24 mouse cellular contexts compared by ENCODE assay signal in the genomic region with DNA sequence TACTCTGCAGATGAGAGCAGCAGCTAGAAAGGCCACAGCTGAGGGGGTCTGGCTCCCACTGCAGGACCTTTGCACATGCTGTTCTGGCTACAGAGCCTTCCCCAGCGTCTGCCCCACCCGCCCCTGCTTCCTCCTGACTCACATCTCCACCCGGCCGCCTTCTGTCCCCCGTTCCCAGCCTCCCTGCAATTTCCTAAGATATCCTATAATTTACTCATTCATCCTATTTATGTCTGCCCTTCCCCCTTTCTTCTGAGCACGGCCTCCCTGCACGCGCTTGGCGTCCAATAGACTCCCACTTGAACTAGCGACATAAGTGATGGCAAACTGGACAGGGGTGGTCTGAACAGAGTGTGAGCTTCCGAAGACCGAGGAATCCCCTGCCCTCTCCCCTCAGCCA. TPM values are rescaled to one million over a fixed set of nuclear protein-coding genes. Genes with fewer than 3 reads are reported as not detected.
DNase-seq lines count a peak whose midpoint lies in the region.
"Had no signal": no experiment of that assay in that cellular context is flagged by ENCODE, and none has a peak within 500 bp of the region (broad histone marks: within the 10 kb centered on the region; RNA-seq: fewer than 3 reads in every experiment).

No protein-coding gene starts in this region.

- intact Hi-C loops in left cerebral cortex, postnatal 10 days (cut with DNase I), result no loop called here

- peak; percentile 55 to 78 for DNase-seq in frontal cortex, adult 2 months (ENCODE audit: extremely low spot score in 1 of 2, low spot score in 1 of 2)
- DNase-seq in frontal cortex, postnatal 14 days (ENCODE audit: low spot score in 2 of 2), result no peak
- peak; percentile 56 to 75 for DNase-seq in left cerebral cortex, adult 18-20 months (ENCODE audit: low spot score in 2 of 2)
- DNase-seq in left cerebral cortex, postnatal 10 days (ENCODE audit: extremely low spot score in 1 of 2, low spot score in 2 of 2), result no peak
- peak; percentile 79 for DNase-seq in right cerebral cortex, adult 18-20 months
- no peak for DNase-seq in right cerebral cortex, postnatal 25 days
- DNase-seq in telencephalon, adult 2 months (ENCODE audit: low read depth, low spot score), result peak; percentile 64
- DNase-seq: adrenal gland, adult 8-10 months; cerebellum, adult 8-10 months; gastrocnemius, postnatal 14 days; heart, postnatal 14 days; kidney, adult 11 months; kidney, postnatal 14 days; retina, postnatal 1 day; spleen, adult 18-20 months; thymus, postnatal 4 days had no signal

RNA-seq across cellular contexts. Expression of a gene that starts 1.9 kb away (rescaled TPM):
- polyA plus RNA-seq in frontal cortex, adult 2 months (2012; rRNA removed), result 16.0 and 20.3 TPM in 2 replicates
- 10 to 100 TPM; 35.4 to 45.0 TPM for total RNA-seq in left cerebral cortex, adult 18-20 months (2021)
- total RNA-seq in left cerebral cortex, postnatal 10 days (2021), result 10 to 100 TPM; 25.4 to 30.9 TPM
- total RNA-seq: megakaryocyte progenitor cell, adult 5-6 weeks had no signal
- polyA plus RNA-seq: G1E; inflammation-experienced regulatory T-cells, adult 6 months; liver, embryonic 16.5 days had no signal

RNA-seq across cellular contexts. Expression of a gene that starts 9.3 kb away (rescaled TPM):
- polyA plus RNA-seq in frontal cortex, adult 2 months (2012; rRNA removed), result 230 and 259 TPM in 2 replicates
- 10 to 100 TPM; 34.8 to 48.8 TPM for total RNA-seq in left cerebral cortex, adult 18-20 months (2021)
- total RNA-seq in left cerebral cortex, postnatal 10 days (2021), result 10 to 100 TPM; 51.1 to 57.3 TPM

RNA-seq across cellular contexts. Expression of a gene that starts 9.3 kb away (rescaled TPM):
- 72.2 and 75.1 TPM in 2 replicates for polyA plus RNA-seq in frontal cortex, adult 2 months (2012; rRNA removed)
- total RNA-seq in left cerebral cortex, adult 18-20 months (2021), result 10 to 100 TPM; 45.6 to 53.7 TPM
- total RNA-seq in left cerebral cortex, postnatal 10 days (2021), result 10 to 100 TPM; 81.5 to 90.2 TPM

RNA-seq across cellular contexts. Expression of a gene that starts 19.3 kb away (rescaled TPM):
- 706 and 773 TPM in 2 replicates for polyA plus RNA-seq in frontal cortex, adult 2 months (2012; rRNA removed)
- 100 to 1,000 TPM; 517 to 561 TPM for total RNA-seq in left cerebral cortex, adult 18-20 months (2021)
- 100 to 1,000 TPM; 414 to 433 TPM for total RNA-seq in left cerebral cortex, postnatal 10 days (2021)

RNA-seq across cellular contexts. Expression of a gene that starts 25.9 kb away (rescaled TPM):
- 0.16 and 0.17 TPM in 2 replicates for polyA plus RNA-seq in frontal cortex, adult 2 months (2012; rRNA removed)
- under 1 TPM; 0.12 to 0.26 TPM for total RNA-seq in left cerebral cortex, adult 18-20 months (2021)
- under 1 TPM in 1 of 2 experiments, not detected in 1; 0.13 TPM for total RNA-seq in left cerebral cortex, postnatal 10 days (2021)
- total RNA-seq: adrenal gland, postnatal 4 days; granulocyte monocyte progenitor cell, adult 5-6 weeks; heart, postnatal 14 days; megakaryocyte progenitor cell, adult 5-6 weeks had no signal
- polyA plus RNA-seq: inflammation-experienced regulatory T-cells, adult 6 months; liver, embryonic 11.5 days; lung, embryonic 15.5 days had no signal

Comparison
In these comparisons a context has a peak if more than half of its experiments do, and no peak if none do; other contexts are left out.
1. DNase-seq: peak in frontal cortex, adult 2 months (2 of 2), left cerebral cortex, adult 18-20 months (2 of 2), right cerebral cortex, adult 18-20 months (single experiment) and telencephalon, adult 2 months (single experiment); none in frontal cortex, postnatal 14 days (0 of 2), left cerebral cortex, postnatal 10 days (0 of 2) and right cerebral cortex, postnatal 25 days (single experiment).